In genomic region chr13:80977266-80977665, GRCm38 (mm10) we compare ENCODE assay signal across 20 mouse cellular contexts.
DNase-seq lines count a peak whose midpoint lies in the region; ATAC-seq lines count a peak whose summit lies in the region.
"Had no signal": no experiment of that assay in that cellular context is flagged by ENCODE, and none has a peak within 500 bp of the region (broad histone marks: within the 10 kb centered on the region; RNA-seq: fewer than 3 reads in every experiment).

No protein-coding gene starts in this region.

- no peak for ATAC-seq in heart, embryonic 11.5 days (replicated peaks; ENCODE audit: insufficient number of reproducible peaks, low FRiP score, low TSS enrichment)
- ATAC-seq in kidney, embryonic 14.5 days (ENCODE audit: low FRiP score, low TSS enrichment) = no peak
- ATAC-seq in heart, embryonic 15.5 days (replicated peaks; ENCODE audit: insufficient number of reproducible peaks, insufficient read depth, low FRiP score, low read depth) = no peak
- ATAC-seq: forebrain, embryonic 14.5 days; Patski had no signal

- H3K27me3 ChIP-seq in heart, embryonic 11.5 days (ENCODE audit: control insufficient read depth, insufficient read depth, low read length) = no peaks in the 10 kb centered on the region
- H3K27me3 ChIP-seq in kidney, embryonic 14.5 days (ENCODE audit: control insufficient read depth, insufficient read depth, low read length) = no peaks in the 10 kb centered on the region
- no peaks in the 10 kb centered on the region for H3K27me3 ChIP-seq in heart, embryonic 15.5 days
- H3K27me3 ChIP-seq: embryonic facial prominence, embryonic 12.5 days; heart, embryonic 13.5 days; limb, embryonic 15.5 days; liver, embryonic 15.5 days; midbrain, embryonic 12.5 days; Patski had no signal

- H3K36me3 ChIP-seq in heart, embryonic 11.5 days (ENCODE audit: control insufficient read depth, insufficient read depth, low read length) = no peaks in the 10 kb centered on the region
- no peaks in the 10 kb centered on the region for H3K36me3 ChIP-seq in kidney, embryonic 14.5 days (ENCODE audit: control insufficient read depth, insufficient read depth, low read length)
- H3K36me3 ChIP-seq in heart, embryonic 15.5 days = no peaks in the 10 kb centered on the region
- H3K36me3 ChIP-seq: embryonic facial prominence, embryonic 12.5 days; heart, embryonic 13.5 days; limb, embryonic 15.5 days; liver, embryonic 15.5 days; midbrain, embryonic 12.5 days had no signal

- peak; percentile 54 to 66 for DNase-seq in heart, adult 18-20 months
- DNase-seq in kidney, adult 9 months = peak; percentile 20
- DNase-seq in heart, postnatal 10 days = peak; percentile 50 to 68
- DNase-seq in ovary, postnatal 14 days (ENCODE audit: low spot score) = no peak
- DNase-seq: adrenal gland, postnatal 14 days; cerebellum, adult 9-11 months; right cerebral cortex, postnatal 4 days; thymus, postnatal 14 days had no signal

- H3K27ac ChIP-seq in heart, embryonic 11.5 days (ENCODE audit: low read depth, low read length) = no peak overlapping the region
- H3K27ac ChIP-seq in kidney, embryonic 14.5 days (ENCODE audit: low read depth, low read length) = no peak overlapping the region
- H3K27ac ChIP-seq in heart, embryonic 15.5 days = peak overlapping the region; percentile 27; the same call in 1 of the 2 replicates
- H3K27ac ChIP-seq: embryonic facial prominence, embryonic 12.5 days; heart, embryonic 13.5 days; hindbrain, embryonic 14.5 days; limb, embryonic 15.5 days; liver, embryonic 15.5 days; midbrain, embryonic 12.5 days had no signal

- no peak overlapping the region for H3K4me3 ChIP-seq in heart, embryonic 11.5 days (ENCODE audit: low read depth, low read length)
- H3K4me3 ChIP-seq in kidney, embryonic 14.5 days (ENCODE audit: low read length) = no peak overlapping the region
- no peak overlapping the region for H3K4me3 ChIP-seq in heart, embryonic 15.5 days
- H3K4me3 ChIP-seq: embryonic facial prominence, embryonic 12.5 days; erythroblast, embryonic 14.5 days; heart, embryonic 13.5 days; limb, embryonic 15.5 days; liver, embryonic 15.5 days; midbrain, embryonic 12.5 days had no signal

- H3K9ac ChIP-seq in heart, embryonic 11.5 days (ENCODE audit: low read depth, low read length) = no peak overlapping the region
- no peak overlapping the region for H3K9ac ChIP-seq in kidney, embryonic 14.5 days (ENCODE audit: low read depth, low read length)
- no peak overlapping the region for H3K9ac ChIP-seq in heart, embryonic 15.5 days
- H3K9ac ChIP-seq: embryonic facial prominence, embryonic 12.5 days; heart, embryonic 13.5 days; hindbrain, embryonic 14.5 days; limb, embryonic 15.5 days; liver, embryonic 15.5 days; midbrain, embryonic 12.5 days had no signal

- H3K9me3 ChIP-seq in heart, embryonic 11.5 days (replicated peaks; ENCODE audit: control insufficient read depth, low read length) = no peaks in the 10 kb centered on the region
- H3K9me3 ChIP-seq in kidney, embryonic 14.5 days (ENCODE audit: control insufficient read depth, low read length) = no peaks in the 10 kb centered on the region
- no peaks in the 10 kb centered on the region for H3K9me3 ChIP-seq in heart, embryonic 15.5 days (replicated peaks)
- H3K9me3 ChIP-seq: embryonic facial prominence, embryonic 12.5 days; heart, embryonic 13.5 days; limb, embryonic 15.5 days; liver, embryonic 15.5 days; midbrain, embryonic 12.5 days had no signal

- H3K4me1 ChIP-seq in heart, embryonic 11.5 days (ENCODE audit: control insufficient read depth, insufficient read depth, low read length) = no peaks in the 10 kb centered on the region
- H3K4me1 ChIP-seq in kidney, embryonic 14.5 days (ENCODE audit: control insufficient read depth, insufficient read depth, low read length) = no peaks in the 10 kb centered on the region
- peaks cover 9% of the 10 kb centered on the region for H3K4me1 ChIP-seq in heart, embryonic 15.5 days (replicated peaks)
- H3K4me1 ChIP-seq: embryonic facial prominence, embryonic 12.5 days; limb, embryonic 15.5 days; liver, embryonic 15.5 days; midbrain, embryonic 12.5 days had no signal

- intact Hi-C loops in heart, postnatal 10 days (cut with DNase I) = no loop called here

- WGBS in heart, embryonic 11.5 days (ENCODE audit: insufficient replicate concordance) = 60% methylated on average over 3 of the region's 3 CpGs
- 83% methylated on average over 3 of the region's 3 CpGs for WGBS in kidney, embryonic 14.5 days
- 45% methylated on average over 3 of the region's 3 CpGs for WGBS in heart, embryonic 15.5 days

- no peak overlapping the region for H3K4me2 ChIP-seq in heart, embryonic 11.5 days
- no peak overlapping the region for H3K4me2 ChIP-seq in kidney, embryonic 14.5 days (replicated peaks; ENCODE audit: low read depth, low read length)
- H3K4me2 ChIP-seq in heart, embryonic 15.5 days = no peak overlapping the region
- H3K4me2 ChIP-seq: embryonic facial prominence, embryonic 12.5 days; heart, embryonic 13.5 days; hindbrain, embryonic 14.5 days; limb, embryonic 15.5 days; liver, embryonic 15.5 days; midbrain, embryonic 12.5 days had no signal
